Mouse (Mus musculus) large intestine, adult 2 months (tissue): ENCODE data around the gene Gja10. TPM values are rescaled to one million over a fixed set of nuclear protein-coding genes. Genes with fewer than 3 reads are reported as not detected.

Experiments used
- DNase-seq: peaks from one replicate; pipeline ENCODE4 v3.0.0-alpha.2; 2012; ENCODE audit warnings: low read depth, low spot score
- WGBS: fragments of 180-500 bp; shearing (Covaris S2); methylation state at CpG from one replicate; pipeline ENCODE4 v1.1.7; 2018; 5-methylcytosine and 5-hydroxymethylcytosine counted together
- polyA plus RNA-seq: library from polyadenylated mRNA; depleted of rRNA; stranded (reverse); fragments of >200 nt; gene quantifications from 2 replicates; pipeline ENCODE4 v1.2.3, GENCODE M21; 2012; rRNA removed

Gja10 gene
- not detected in 2 replicates for polyA plus RNA-seq

GRCm38 (mm10) chr4:32602660-32603059 is at the start of gene Gja10:
Gja10 (minus strand) TSS chr4:32602760.
- WGBS: 65% methylated on average over 3 of the region's 3 CpGs
- DNase-seq: no peak

GRCm38 (mm10) chr4:32651669-32652068 is 49.1 kb upstream of the Gja10 start:
- DNase-seq: no peak
- 48% methylated on average over 5 of the region's 5 CpGs for WGBS

- no peak for DNase-seq
These were observed 19.1 kb upstream of the Gja10 start for GRCm38 (mm10) chr4:32621637-32622036.

- peak; percentile 96 for DNase-seq
- under 1% methylated on average over 67 of the region's 67 CpGs for WGBS
These were observed 12.7 kb upstream of the Gja10 start, which contains the start of gene Casp8ap2 for GRCm38 (mm10) chr4:32615034-32615881. Casp8ap2 (plus strand) TSS chr4:32615451.

GRCm38 (mm10) chr4:32601135-32601534 is 1.4 kb downstream of the Gja10 start:
- WGBS: 27% methylated on average over 12 of the region's 12 CpGs
- DNase-seq: no peak

GRCm38 (mm10) chr4:32588237-32588636 is 14.3 kb downstream of the Gja10 start:
- no peak for DNase-seq

GRCm38 (mm10) chr4:32587543-32587942 is 15.0 kb downstream of the Gja10 start:
- WGBS: 78% methylated on average over 5 of the region's 5 CpGs
- no peak for DNase-seq

More at GRCm38 (mm10) chr4:32588237-32588636, 14.3 kb downstream of the Gja10 start:
- WGBS: 81% methylated on average over 6 of the region's 6 CpGs

GRCm38 (mm10) chr4:32586596-32586995 is 16.0 kb downstream of the Gja10 start:
- 11% methylated on average over 9 of the region's 9 CpGs for WGBS
- DNase-seq: no peak

- 70% methylated on average over 6 of the region's 6 CpGs for WGBS
- DNase-seq: no peak
These were observed 18.4 kb downstream of the Gja10 start for GRCm38 (mm10) chr4:32584181-32584580.

GRCm38 (mm10) chr4:32579850-32580249 is 22.7 kb downstream of the Gja10 start:
- no peak for DNase-seq
- WGBS: 61% methylated on average over 8 of the region's 8 CpGs

- DNase-seq: no peak
- WGBS: 65% methylated on average over 9 of the region's 9 CpGs
These were observed 27.4 kb downstream of the Gja10 start for GRCm38 (mm10) chr4:32575165-32575564.

GRCm38 (mm10) chr4:32574604-32575003 is 28.0 kb downstream of the Gja10 start:
- DNase-seq: no peak
- 97% methylated on average over 1 of the region's 1 CpGs for WGBS

- no peak for DNase-seq
- WGBS: 75% methylated on average over 5 of the region's 5 CpGs
These were observed 29.0 kb downstream of the Gja10 start for GRCm38 (mm10) chr4:32573586-32573985.

GRCm38 (mm10) chr4:32572118-32572517 is 30.4 kb downstream of the Gja10 start:
- no peak for DNase-seq
- whole genome bisulfite sequencing: 47% methylated on average over 1 of the region's 1 CpGs

- DNase-seq: no peak
- WGBS: 30% methylated on average over 3 of the region's 3 CpGs
These were observed 31.1 kb downstream of the Gja10 start for GRCm38 (mm10) chr4:32571441-32571840.

GRCm38 (mm10) chr4:32570939-32571317 is 31.6 kb downstream of the Gja10 start:
- DNase-seq: no peak
- WGBS: 41% methylated on average over 8 of the region's 8 CpGs

GRCm38 (mm10) chr4:32569995-32570938 is 32.3 kb downstream of the Gja10 start:
- DNase-seq: no peak
- WGBS: 47% methylated on average over 17 of the region's 17 CpGs

GRCm38 (mm10) chr4:32569054-32569453 is 33.5 kb downstream of the Gja10 start:
- WGBS: 89% methylated on average over 4 of the region's 4 CpGs
- DNase-seq: no peak

- 69% methylated on average over 8 of the region's 8 CpGs for WGBS
- DNase-seq: no peak
These were observed 37.6 kb downstream of the Gja10 start for GRCm38 (mm10) chr4:32564918-32565317.

GRCm38 (mm10) chr4:32564416-32564815 is 38.1 kb downstream of the Gja10 start:
- no peak for DNase-seq
- WGBS: 89% methylated on average over 7 of the region's 7 CpGs
